Mouse (Mus musculus): ENCODE results near the gene Coq10b.
"Not testable (repeated sequence)": the region's sequence is repeated elsewhere in the genome, so short reads cannot be mapped to it uniquely, and the experiment has no call there.

DNA sequence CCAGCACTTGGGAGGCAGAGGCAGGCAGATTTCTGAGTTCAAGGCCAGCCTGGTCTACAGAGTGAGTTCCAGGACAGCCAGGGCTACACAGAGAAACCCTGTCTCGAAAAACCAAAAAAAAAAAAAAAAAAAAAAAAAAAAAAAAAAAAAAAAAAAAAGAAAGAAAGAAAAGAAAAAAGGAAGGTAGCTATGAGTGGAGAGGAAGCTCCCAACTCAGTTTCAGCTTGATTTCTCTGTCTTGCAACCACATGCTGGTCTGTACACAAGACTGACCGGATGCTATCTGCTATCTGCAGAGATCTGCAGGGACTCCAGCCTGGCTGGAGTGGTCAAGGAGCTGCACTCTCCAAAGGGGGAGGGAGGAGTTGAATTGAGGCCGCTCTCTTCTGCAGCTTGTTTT lies 5.8 kb downstream of the Coq10b start:
- TF ChIP-seq CTCF (IDR thresholded peaks at IDR 0.05; ENCODE audit: low read depth, low read length); GATA1 (IDR thresholded peaks at IDR 0.05; ENCODE audit: borderline replicate concordance, low read length); TAL1 (conservative IDR thresholded peaks at IDR 0.05; ENCODE audit: low read depth, low read length); GATA2 (IDR thresholded peaks at IDR 0.05; ENCODE audit: borderline replicate concordance, low read depth, low read length); POLR2AphosphoS5 (IDR thresholded peaks at IDR 0.05; ENCODE audit: insufficient replicate concordance, low read depth, low read length): not testable (repeated sequence)
